Mouse (Mus musculus) c-Kit-positive CD71-positive TER-119-negative erythroid progenitor cells, embryonic 14.5 days (primary cell): ENCODE data around the gene Rasl10b.

Source experiments
- DNase-seq: peaks from one replicate; pipeline ENCODE4 v3.0.0-alpha.2; 2013; ENCODE audit warnings: low read depth

Gene Rasl10b

GRCm38 (mm10) chr11:83432533-83432932 is 23.6 kb downstream of the Rasl10b start:
- DNase-seq = no peak

GRCm38 (mm10) chr11:83437377-83437776 is 28.4 kb downstream of the Rasl10b start, which contains the start of gene 1700020L24Rik:
Gene 1700020L24Rik (plus strand): TSS chr11:83437677.
- no peak for DNase-seq

GRCm38 (mm10) chr11:83439426-83440060 is 30.6 kb downstream of the Rasl10b start:
- no peak for DNase-seq

- DNase-seq = peak; percentile 91
Measured at GRCm38 (mm10) chr11:83440081-83441064, 31.4 kb downstream of the Rasl10b start.

- DNase-seq = no peak
Measured at GRCm38 (mm10) chr11:83441235-83441634, 32.3 kb downstream of the Rasl10b start.

GRCm38 (mm10) chr11:83442596-83443267 is 33.8 kb downstream of the Rasl10b start:
- DNase-seq = peak; percentile 55

GRCm38 (mm10) chr11:83443824-83444223 is 34.9 kb downstream of the Rasl10b start:
- DNase-seq = no peak

GRCm38 (mm10) chr11:83445001-83445400 is 36.1 kb downstream of the Rasl10b start:
- no peak for DNase-seq

GRCm38 (mm10) chr11:83447612-83448011 is 38.7 kb downstream of the Rasl10b start:
- no peak for DNase-seq

GRCm38 (mm10) chr11:83448021-83448926 is 39.3 kb downstream of the Rasl10b start:
- no peak for DNase-seq

- no peak for DNase-seq
Measured at GRCm38 (mm10) chr11:83448927-83449236, 39.9 kb downstream of the Rasl10b start.

GRCm38 (mm10) chr11:83449298-83449697 is 40.4 kb downstream of the Rasl10b start:
- DNase-seq = no peak

GRCm38 (mm10) chr11:83450550-83450949 is 41.6 kb downstream of the Rasl10b start:
- no peak for DNase-seq

- no peak for DNase-seq
Measured at GRCm38 (mm10) chr11:83451281-83451680, 42.3 kb downstream of the Rasl10b start.

- no peak for DNase-seq
Measured at GRCm38 (mm10) chr11:83454548-83454947, 45.6 kb downstream of the Rasl10b start.

GRCm38 (mm10) chr11:83455608-83456007 is 46.7 kb downstream of the Rasl10b start:
- DNase-seq = no peak

GRCm38 (mm10) chr11:83457257-83457656 is 48.3 kb downstream of the Rasl10b start:
- no peak for DNase-seq

- no peak for DNase-seq
Measured at GRCm38 (mm10) chr11:83457912-83458601, 49.1 kb downstream of the Rasl10b start.

GRCm38 (mm10) chr11:83461462-83462027 is 52.6 kb downstream of the Rasl10b start:
- DNase-seq = no peak

GRCm38 (mm10) chr11:83462711-83463244 is 53.8 kb downstream of the Rasl10b start, which contains the start of gene Mmp28:
Gene Mmp28 (minus strand): TSS chr11:83463071.
- DNase-seq = no peak
